Mouse (Mus musculus) spleen, postnatal 36 days (tissue): ENCODE measurements around the gene 9930104L06Rik.
"Not testable (repeated sequence)": the region's sequence is repeated elsewhere in the genome, so short reads cannot be mapped to it uniquely, and the experiment has no call there.

Source experiments
- DNase-seq, 2 experiments: peaks; one replicate each; pipeline ENCODE4 v3.0.0; 2022; ENCODE audit warnings: low spot score in 2 of 2, mixed read lengths in 1 of 2

The 9930104L06Rik gene

DNA sequence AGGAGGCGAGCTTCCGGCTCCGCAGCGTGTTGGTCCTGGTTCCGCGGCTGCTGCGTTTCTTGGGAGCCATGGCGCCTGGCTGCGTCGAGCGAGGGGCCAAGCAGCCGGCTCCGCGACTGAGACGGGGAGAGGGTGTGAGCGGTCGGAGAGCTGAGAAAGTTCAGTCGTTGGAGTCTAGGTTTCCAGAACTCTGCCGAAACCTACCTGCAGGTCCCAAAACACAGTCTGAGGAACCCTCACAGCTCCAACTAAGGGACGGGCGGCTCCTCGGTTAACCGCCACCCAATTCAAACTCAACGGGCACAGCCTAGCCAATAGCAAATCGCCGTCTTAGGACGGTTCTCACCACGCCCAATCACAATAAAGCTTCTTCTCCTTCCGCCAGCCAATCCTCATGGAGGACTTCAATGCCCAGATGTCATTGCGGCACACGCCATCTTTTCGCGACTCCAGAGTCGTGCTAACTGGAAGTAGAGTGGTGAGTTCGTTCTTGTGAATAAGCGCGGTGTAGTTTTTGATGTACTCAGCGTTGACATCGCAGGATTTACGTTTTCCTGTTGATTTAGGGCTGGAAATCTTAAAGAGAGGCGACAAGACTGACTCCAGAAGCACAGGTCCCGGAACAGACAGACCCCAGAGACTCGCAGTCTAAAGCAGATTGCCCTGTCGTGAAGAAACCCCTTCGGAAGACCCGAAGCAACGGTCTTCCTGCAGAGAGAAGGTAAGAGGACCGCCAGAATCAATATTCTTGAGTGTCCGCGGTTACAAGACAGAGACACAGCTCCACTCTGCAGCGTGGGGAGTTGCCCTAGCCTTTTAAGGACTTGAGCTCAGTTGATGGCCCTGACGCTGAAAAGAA, at the start of gene 9930104L06Rik:
Gene 9930104L06Rik, plus strand, starts transcription at position 436 of the 859 bp plus-strand sequence.
- peak; percentile 93 to 96 for DNase-seq

DNA sequence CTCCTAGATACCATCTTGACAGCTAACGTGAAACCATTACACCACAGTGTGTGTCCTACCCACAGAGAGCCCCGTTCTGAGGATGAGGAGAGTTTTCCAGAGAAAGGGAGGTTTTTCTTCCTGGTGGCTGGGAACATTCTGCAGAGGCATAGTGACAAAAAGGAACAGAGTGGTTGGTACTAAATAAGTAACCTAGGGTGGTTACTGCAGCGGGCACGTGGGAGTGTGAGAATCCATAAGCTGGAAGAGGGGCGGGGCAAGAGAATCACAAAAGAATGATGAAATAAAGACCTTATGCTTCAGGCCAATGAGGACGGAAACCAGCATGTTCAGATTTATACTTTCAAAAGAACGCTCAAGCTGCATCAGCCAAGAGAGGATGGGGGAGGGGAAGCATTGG, 48.1 kb upstream of the 9930104L06Rik start:
- no peak for DNase-seq

DNA sequence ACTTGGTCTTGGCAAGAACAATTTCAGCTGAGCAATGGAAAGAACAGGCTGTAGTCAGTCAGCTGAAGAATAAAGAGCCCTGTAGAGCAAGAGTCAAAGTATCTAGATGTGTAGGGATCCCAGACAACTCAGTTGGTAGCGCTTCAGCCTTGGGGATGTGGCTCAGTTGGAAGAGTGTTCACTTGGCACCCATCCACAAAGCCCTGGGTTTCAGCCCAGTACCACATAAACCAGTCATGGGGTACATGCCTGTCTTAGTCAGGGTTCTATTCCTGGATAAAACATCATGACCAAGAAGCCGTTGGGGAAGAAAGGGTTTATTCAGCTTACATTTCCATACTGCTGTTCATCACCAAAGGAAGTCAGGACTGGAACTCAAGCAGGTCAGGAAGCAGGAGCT, 46.9 kb upstream of the 9930104L06Rik start:
- DNase-seq: no peak

DNA sequence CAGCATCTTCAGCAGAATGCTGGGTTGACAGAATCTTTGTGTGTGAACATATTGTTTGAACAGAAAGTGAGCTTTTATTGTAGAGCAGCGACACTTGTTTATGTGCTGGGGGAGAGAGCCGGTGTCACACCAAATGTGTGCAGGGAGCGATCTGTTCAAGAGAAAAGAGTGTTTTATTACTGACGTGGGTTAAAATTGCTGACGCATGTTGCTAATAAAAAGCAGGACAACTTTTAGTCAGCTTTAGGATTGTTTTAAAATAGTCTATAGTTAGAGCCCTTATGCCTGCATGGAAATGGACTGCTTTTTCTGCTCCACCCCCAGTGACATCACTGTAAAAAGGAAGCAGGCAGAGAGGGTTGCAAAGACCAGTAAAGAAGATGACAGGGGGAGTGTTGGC, 46.0 kb upstream of the 9930104L06Rik start:
- no peak for DNase-seq

DNA sequence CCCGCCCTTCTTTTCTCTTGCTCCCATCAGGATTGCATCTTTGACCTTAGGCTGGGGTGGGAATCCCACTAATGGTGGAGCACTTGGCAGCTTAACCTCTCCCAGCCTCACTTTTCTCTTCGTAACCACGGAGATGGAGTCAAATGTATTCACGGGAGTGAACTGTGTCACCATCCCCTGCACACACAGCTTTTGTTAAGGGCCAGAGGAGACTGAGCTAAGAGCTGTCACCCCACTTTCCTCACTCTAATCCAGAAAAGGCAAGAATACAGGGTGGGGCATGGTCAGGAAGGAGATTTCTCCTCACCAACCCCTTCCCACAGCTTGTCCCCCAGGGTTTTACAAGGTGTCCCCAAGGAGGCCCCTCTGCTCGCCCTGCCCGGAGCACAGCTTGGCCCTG, 43.1 kb upstream of the 9930104L06Rik start:
- DNase-seq: no peak

DNA sequence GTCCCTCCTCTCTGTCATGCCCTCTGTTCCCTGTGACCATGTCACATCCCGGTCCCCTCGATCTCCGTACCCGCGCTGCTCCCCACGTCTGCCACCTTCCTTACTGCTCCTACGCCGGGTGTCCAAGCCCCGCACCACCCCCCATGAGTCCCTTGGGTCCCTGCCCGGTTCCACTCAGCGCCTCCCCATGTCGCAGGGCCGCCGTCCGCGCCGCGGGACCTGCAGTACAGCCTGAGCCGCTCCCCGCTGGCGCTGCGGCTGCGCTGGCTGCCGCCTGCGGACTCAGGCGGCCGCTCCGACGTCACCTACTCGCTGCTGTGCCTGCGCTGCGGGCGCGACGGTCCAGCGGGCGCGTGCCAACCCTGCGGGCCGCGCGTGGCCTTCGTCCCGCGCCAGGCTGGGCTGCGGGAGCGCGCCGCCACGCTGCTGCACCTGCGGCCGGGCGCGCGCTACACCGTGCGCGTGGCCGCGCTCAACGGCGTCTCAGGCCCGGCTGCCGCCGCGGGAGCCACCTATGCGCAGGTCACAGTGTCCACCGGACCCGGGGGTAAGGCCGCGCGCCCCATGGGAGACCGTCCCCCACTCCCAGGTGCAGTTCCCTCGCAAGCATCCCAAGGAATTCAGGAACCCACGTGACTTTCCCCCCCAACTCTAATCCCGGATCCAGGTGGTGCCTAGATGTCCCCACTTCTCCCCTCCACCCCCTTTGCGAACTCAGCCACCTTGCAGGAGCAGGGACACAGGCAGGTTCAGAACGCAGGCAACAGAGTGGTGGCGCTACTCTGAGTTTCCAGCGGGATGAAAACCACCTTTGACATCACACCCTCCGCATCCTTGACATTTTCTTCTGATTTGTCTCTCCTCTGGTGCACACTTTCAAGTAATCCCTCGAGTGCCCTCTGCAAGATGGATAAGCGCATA, 42.1 kb upstream of the 9930104L06Rik start:
- no peak for DNase-seq

DNA sequence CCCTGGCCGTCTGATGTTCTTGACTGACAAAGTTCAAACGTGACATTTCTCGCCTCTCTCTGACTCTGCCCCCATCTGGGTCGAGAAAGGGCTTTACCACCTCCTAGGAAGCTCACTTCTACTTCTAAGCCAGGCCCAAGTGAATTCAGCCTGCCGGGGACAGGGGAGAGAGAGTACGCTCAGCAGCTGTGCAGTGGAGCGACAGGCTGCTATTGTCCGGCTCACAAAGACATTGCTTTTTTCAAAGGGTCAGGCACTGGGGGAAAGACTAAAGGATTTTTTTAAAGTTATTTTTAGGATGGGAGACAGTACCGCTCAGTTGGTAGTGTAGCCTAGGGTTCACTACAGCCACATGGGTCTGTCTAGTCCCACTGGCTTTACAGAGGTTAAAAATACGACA, 38.4 kb upstream of the 9930104L06Rik start:
- no peak for DNase-seq

DNA sequence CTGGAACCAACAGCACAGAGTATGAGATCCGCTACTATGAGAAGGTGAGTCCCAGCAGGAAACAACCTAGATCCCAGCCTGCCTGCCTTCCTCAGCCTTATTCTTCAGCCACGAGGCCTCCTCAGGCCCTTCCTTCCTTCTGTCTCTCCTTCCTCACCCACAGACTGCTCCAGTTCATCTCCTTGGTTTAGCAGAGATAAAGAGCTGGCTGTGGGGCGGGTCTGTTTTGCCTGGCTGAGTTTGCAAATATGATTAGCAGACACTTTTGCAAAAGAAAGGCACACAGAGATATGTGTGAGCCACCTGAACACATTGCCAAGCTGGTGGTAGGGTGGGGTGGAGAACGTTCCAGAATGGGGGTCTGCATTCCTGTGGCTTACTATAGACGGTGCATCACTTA, 36.9 kb upstream of the 9930104L06Rik start:
- DNase-seq: no peak

DNA sequence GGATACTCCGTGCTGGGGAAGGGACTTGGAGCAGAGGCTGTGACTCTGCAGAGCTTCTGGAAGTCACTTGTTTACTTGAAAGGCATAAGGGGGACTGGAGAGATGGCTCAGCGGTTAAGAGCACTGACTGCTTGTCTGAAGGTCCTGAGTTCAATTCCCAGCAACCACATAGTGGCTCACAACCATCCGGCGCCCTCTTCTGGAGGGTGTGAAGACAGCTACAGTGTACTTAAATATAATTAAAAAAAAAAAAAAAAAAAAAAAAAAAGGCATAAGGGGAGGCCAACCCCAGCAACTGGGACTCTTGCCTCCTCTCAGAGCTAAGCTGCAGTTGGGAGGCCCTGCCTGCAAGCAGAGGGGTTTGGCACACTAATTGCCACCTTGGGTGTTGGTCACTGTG, 31.4 kb upstream of the 9930104L06Rik start:
- no peak for DNase-seq

DNA sequence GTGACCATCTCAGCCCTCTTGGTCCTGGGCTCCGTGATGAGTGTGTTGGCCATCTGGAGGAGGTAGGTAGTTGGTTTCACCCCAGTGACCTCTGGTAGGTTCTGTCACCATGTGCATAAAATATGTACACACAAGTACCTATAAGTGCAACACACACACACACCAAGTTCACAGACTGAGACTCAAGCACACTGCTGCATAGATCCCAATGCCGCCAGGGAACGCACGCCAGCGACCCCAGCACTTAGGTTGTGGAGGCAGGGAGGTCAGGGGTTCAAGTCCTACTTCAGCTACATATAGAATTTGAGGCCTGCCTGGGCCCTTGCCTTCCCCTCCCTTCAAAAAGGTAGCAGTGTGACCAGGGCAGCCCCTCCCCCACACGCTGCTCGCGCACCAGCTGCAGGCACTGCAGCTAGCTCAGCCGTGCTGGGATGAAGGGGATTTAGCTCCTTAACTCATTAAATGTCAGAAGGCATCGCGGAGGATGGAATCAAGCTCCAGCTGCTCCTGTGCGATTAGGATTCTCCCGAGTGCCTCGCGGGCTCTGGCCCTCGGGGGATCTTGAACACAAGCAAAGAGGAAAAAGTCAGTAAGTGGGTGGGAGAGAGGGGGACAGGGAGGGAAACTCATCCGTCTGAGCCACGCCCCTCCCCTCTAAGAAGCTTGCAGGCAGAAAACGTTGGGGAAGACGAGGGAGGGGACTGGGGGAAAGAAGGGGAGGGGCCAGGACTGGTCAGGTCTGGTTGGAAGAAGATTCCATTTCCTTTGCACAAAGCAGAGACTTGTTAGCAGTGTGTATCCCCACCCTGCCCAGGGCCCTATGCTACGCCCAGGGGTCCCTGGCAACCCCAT, 30.7 kb upstream of the 9930104L06Rik start:
- no peak for DNase-seq

DNA sequence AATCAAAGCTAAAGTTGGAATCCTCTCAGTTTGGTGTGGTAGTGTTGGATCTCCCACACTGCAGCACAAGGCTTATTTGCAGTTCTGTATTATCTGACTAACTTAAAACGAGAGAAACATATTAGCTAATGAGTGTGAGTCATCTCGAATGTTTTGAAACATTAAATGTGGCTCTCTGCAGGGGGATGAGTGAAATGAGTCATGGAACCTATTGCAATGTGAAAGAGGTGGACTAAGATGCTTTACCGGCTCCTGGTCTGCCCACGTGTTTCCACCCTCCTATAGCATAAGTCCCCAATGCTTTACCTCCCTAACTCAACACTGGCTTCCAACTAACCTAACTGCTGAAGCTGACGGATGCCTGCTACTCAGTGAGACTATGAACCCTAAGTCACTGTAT, 8.7 kb upstream of the 9930104L06Rik start:
- DNase-seq: no peak

DNA sequence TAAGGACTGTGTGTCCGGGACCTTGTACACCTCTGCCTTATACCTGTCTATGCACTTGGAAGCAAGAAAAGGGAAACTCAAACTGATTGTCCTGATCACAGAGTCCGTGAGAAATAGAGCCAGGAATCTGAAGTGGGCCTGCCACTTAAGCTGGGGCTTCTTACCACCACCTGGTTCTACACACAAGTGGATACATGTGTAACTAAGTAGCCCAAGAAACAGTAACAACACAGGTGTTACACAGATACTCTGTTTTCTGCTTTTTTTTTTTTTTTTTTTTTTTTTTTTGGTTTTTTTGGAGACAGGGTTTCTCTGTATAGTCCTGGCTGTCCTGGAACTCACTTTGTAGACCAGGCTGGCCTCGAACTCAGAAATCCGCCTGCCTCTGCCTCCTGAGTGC, 2.4 kb downstream of the 9930104L06Rik start, which contains the start of gene Cdca8:
Gene Cdca8, minus strand, starts transcription at position 101 of the 400 bp plus-strand sequence.
- not testable (repeated sequence) for DNase-seq

DNA sequence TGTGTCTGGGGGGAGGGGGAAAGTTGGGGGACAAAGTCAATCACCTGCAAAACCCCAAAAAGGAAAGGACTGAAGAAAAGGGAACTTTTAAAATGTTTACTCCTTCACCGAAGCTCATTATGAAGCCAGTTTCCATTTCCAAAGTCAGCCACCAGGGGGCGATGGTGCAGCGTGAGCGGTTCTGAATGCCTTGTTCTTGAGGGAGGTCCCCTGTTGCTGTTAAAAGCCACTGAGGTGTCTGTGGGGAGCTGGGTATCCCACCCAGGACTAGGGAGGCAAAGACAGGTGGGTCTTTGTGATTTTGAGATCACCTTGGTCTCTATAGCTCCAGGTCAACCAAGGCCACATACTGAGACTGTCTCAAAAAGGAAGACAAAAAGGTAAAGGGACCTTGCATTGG, 6.2 kb downstream of the 9930104L06Rik start:
- peak; percentile 56 to 69 for DNase-seq

DNA sequence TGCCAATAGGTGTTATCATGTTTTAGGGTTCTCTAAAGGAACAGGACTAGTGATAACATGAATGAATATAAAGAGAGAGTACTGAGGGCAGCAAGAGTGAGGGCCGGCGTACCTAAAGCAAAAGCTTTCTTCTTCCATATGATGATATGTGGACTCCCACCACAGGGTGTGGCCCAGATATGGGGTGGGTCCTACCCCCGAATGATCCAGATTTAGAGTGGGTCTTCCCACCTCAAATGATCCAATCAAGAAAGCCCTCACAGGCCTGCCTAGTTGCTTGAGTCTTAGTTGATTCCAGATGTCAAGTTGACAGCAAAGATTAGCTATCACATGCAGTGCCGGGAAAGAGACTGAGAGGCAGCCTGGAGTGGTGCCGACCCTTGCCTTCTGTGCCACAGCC, 6.9 kb downstream of the 9930104L06Rik start:
- no peak for DNase-seq

DNA sequence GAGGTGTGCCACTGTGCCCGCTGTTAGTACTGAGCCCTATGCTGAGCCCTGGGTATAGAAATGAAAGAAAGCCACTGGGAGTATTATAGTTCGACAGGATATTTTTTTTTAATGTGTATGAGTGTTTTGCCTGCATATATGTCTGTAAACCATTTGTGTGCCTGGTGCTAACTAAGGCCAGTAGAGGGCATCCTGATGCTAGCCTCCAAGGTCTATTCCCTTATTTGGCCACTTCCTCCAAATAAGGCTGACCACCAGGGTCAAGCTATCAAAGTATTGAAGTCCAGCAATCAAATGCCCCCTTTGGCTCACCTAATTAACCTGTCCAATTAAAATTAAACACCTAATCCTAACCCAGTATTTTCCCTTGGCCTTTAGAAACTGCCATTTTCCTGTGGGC, 8.1 kb downstream of the 9930104L06Rik start:
- no peak for DNase-seq

DNA sequence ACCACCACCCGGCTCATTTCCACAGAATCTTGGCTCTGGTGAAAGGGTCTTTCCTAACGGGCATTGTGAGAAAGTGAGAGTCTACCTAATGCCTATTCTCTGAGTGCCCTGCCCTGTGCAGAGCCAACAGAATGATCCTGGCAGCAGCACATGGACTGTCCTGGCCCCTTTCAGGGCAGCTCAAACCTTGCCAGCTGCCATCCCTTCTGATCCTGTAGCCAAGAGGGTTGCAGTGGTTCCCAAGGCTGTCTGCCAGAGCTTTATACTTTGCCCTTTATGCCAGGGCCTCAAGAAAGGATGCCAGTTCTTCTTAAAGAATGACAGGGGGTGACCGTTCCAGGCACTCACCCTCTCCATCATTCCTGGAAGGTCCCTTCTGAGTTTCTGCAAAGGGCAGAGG, 12.6 kb downstream of the 9930104L06Rik start:
- DNase-seq: no peak

DNA sequence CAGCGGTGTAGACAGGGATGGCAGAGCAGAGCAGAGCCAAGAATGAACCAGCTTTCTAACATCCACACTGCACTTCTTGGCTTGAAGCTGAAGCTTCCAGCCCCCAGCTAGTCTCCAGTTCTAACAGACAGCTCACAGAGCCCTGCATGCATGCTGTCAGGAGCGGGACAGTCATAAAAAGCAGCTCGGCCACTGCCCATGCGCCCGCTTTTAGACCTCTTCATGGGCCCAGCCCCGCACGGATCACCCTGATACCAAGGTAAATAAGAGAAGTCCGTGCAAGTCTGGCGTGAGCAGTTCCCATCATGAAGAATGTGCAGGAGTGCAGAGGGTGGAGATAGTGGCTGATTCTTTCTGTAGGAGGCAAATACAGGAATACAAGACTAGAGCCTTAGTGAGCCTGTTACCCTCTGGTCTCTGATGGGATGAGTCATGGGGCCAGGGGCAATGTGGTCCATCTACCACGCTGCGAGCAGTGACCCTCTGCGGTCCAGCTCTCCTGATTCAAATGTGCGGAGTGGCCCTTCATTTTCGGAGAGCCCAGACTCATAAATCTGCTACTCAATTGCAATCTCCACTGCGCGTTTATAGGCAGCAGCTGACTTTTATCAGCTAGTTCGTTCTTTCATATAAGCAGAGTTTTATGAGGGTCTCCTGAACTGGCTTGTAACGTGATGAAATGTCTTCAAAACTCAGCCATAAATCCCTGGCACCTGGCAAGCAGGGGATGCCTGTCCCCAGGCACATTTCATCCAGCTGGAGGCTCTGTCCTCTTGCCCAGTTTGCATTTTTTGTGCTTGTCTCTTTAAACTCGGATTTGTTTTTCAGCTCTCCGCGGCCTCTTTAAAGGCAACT, 13.6 kb downstream of the 9930104L06Rik start:
- DNase-seq: no peak

DNA sequence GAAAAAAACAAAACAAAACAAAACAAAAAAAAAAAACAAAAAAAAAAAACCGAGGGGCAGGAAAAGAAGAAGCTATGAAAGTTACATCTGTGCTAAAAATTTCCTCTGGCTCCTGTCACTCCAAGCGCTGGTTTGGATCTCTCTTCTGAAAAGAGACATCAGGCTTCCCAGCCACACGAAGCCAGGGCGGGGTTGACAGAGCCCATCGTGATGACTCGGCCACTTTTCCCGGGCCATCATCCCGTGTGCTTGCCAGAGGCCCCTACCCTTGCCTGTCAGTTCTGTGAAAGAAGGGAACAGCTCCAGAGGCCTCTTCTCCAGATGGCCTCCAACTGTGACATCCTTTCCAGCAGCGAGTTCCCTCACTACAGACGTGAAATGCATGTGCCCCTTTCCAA, 14.2 kb downstream of the 9930104L06Rik start:
- DNase-seq: no peak

DNA sequence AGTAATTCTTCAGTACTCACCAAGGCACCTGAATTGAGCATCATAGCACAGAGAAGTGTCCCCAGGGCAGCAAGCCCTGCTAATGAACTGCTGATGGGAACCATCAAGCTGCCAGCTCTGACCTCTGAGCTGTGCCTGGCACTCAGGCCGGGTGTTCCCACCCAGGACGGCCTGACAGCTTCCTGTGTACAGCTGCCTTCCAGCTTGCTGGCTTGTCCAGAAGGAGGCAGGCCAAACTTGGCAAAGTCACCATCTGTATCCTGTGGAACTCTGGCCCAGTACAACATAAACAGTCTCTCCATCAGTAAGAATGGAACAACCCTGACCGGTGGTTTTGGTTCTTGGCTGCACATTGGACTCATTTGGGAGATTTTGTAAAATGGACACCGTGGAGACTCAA, 16.7 kb downstream of the 9930104L06Rik start:
- no peak for DNase-seq

DNA sequence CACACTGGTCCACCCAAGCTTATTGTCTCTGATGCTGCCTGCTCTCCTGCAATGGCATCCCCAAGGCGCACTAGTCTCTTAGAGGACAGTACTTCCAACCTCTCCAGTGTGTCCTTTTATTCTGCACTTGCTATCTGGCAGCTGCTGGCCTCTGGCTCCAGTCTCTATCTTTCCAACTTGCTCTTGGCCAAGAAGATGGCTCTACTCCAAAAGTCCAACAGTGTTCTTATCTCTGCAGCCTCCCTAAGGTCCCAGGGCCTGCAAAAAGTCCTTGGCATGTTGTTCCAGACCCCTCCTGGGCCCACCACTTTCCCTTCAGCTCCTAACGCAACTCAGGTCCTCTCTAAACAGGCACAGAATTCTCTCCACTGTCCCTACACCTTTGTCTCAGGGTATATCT, 20.4 kb downstream of the 9930104L06Rik start:
- DNase-seq: no peak

DNA sequence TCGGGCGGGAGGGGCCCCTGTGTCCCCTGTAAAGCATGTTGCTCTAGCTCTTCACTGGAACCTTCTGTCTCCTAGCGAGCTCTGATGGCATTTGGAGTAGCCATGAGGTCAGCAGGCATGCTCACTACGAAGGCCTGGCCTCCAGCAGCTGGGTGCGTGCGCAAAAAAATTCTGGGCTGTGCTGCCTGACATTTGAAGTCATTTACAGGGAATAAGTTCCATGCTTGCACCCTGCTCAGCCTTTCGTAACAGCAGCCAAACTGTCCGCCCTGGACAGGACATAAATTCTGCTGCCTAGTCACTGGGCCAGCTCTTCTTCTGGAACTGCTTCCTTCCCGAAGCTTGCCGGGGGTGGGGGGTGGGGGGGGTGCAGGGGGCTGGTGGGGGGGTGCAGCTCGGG, 22.2 kb downstream of the 9930104L06Rik start:
- no peak for DNase-seq
